ENCODE assay signal across 16 mouse cellular contexts in genomic region chr1:153251590-153252206, GRCm38 (mm10).
DNase-seq lines count a peak whose midpoint lies in the region; ATAC-seq and TF ChIP-seq lines count a peak whose summit lies in the region.
"Had no signal": no experiment of that assay in that cellular context is flagged by ENCODE, and none has a peak within 500 bp of the region (broad histone marks: within the 10 kb centered on the region; RNA-seq: fewer than 3 reads in every experiment).

No protein-coding gene starts in this region.

- no peaks in the 10 kb centered on the region for H3K79me2 ChIP-seq in liver, adult 2 months (ENCODE audit: control insufficient read depth, insufficient read depth, low read length)

- no peaks in the 10 kb centered on the region for H3K27me3 ChIP-seq in liver, adult 2 months (ENCODE audit: control insufficient read depth, insufficient read depth, low read length)
- no peaks in the 10 kb centered on the region for H3K27me3 ChIP-seq in liver, embryonic 12.5 days (replicated peaks)
- H3K27me3 ChIP-seq in intestine, embryonic 15.5 days (replicated peaks): no peaks in the 10 kb centered on the region
- no peaks in the 10 kb centered on the region for H3K27me3 ChIP-seq in kidney, embryonic 15.5 days
- H3K27me3 ChIP-seq in small intestine, adult 2 months (ENCODE audit: control insufficient read depth, insufficient read depth, low read length): no peaks in the 10 kb centered on the region
- H3K27me3 ChIP-seq: embryonic facial prominence, embryonic 13.5 days had no signal

- no peak overlapping the region for H3K9ac ChIP-seq in liver, adult 2 months (ENCODE audit: low read depth, low read length)
- no peak overlapping the region for H3K9ac ChIP-seq in liver, embryonic 12.5 days
- no peak overlapping the region for H3K9ac ChIP-seq in intestine, embryonic 15.5 days
- H3K9ac ChIP-seq in kidney, embryonic 15.5 days: no peak overlapping the region
- H3K9ac ChIP-seq: embryonic facial prominence, embryonic 13.5 days had no signal

- H3K27ac ChIP-seq in liver, adult 2 months (replicated peaks; ENCODE audit: insufficient read depth, low read depth, low read length): no peak overlapping the region
- H3K27ac ChIP-seq in liver, embryonic 12.5 days: no peak overlapping the region
- peak overlapping the region; percentile 71 for H3K27ac ChIP-seq in intestine, embryonic 15.5 days
- H3K27ac ChIP-seq in kidney, embryonic 15.5 days: peak overlapping the region; percentile 70
- H3K27ac ChIP-seq in small intestine, adult 2 months (ENCODE audit: insufficient read depth, low read depth, low read length): peak overlapping the region; percentile 65
- H3K27ac ChIP-seq: embryonic facial prominence, embryonic 13.5 days; limb, embryonic 10.5 days; macrophage had no signal

- no peak for ATAC-seq in liver, embryonic 12.5 days
- peak; percentile 80 for ATAC-seq in intestine, embryonic 15.5 days
- peak; percentile 63 for ATAC-seq in kidney, embryonic 15.5 days (replicated peaks; ENCODE audit: low FRiP score)
- ATAC-seq: inflammation-experienced regulatory T-cells, adult 6 months had no signal

- H3K4me3 ChIP-seq in liver, adult 2 months (ENCODE audit: insufficient read depth, low read depth, low read length): no peak overlapping the region
- no peak overlapping the region for H3K4me3 ChIP-seq in liver, embryonic 12.5 days
- no peak overlapping the region for H3K4me3 ChIP-seq in intestine, embryonic 15.5 days (replicated peaks)
- H3K4me3 ChIP-seq in kidney, embryonic 15.5 days (replicated peaks): no peak overlapping the region
- H3K4me3 ChIP-seq in small intestine, adult 2 months (ENCODE audit: low read depth, low read length): 0 out of 2 replicates have a peak overlapping the region, but pooled peaks have one; percentile 3
- H3K4me3 ChIP-seq: embryonic facial prominence, embryonic 13.5 days; limb, embryonic 10.5 days had no signal

- H3K9me3 ChIP-seq in liver, embryonic 12.5 days (replicated peaks): 0 out of 2 replicates have a peak, but pooled peaks cover 3% of the 10 kb centered on the region
- no peaks in the 10 kb centered on the region for H3K9me3 ChIP-seq in intestine, embryonic 15.5 days
- no peaks in the 10 kb centered on the region; the same call in 1 of the 2 replicates for H3K9me3 ChIP-seq in kidney, embryonic 15.5 days (replicated peaks)
- H3K9me3 ChIP-seq: limb, embryonic 10.5 days had no signal

- no peak for TF ChIP-seq POLR2A in liver, adult 2 months (IDR thresholded peaks at IDR 0.05; ENCODE audit: extremely low read depth, insufficient read depth, low read length)
- TF ChIP-seq POLR2A in small intestine, adult 2 months (IDR thresholded peaks at IDR 0.05; ENCODE audit: low read depth, low read length): no peak

- 62% methylated on average over 12 of the region's 12 CpGs for WGBS in liver, adult 2 months
- 84% methylated on average over 12 of the region's 12 CpGs for WGBS in liver, embryonic 12.5 days (ENCODE audit: insufficient replicate concordance)
- WGBS in intestine, embryonic 15.5 days: 61% methylated on average over 12 of the region's 12 CpGs
- 84% methylated on average over 12 of the region's 12 CpGs for WGBS in kidney, embryonic 15.5 days
- 26% methylated on average over 12 of the region's 12 CpGs for WGBS in small intestine, adult 2 months

- H3K4me2 ChIP-seq in liver, embryonic 12.5 days: no peak overlapping the region
- H3K4me2 ChIP-seq in intestine, embryonic 15.5 days (replicated peaks): no peak overlapping the region; the same call in 1 of the 2 replicates
- H3K4me2 ChIP-seq in kidney, embryonic 15.5 days: no peak overlapping the region
- H3K4me2 ChIP-seq: embryonic facial prominence, embryonic 13.5 days had no signal

- peak; percentile 17 for DNase-seq in liver, adult 2 months (ENCODE audit: extremely low read depth, low read depth, low spot score)
- DNase-seq in gastrocnemius, adult 8-10 months (ENCODE audit: low spot score in 2 of 2): no peak
- no peak for DNase-seq in right cerebral cortex, postnatal 4 days
- DNase-seq in thymus, postnatal 14 days: no peak
- DNase-seq: adrenal gland, postnatal 14 days; layer of hippocampus, postnatal 36 days; midbrain, embryonic 14.5 days; thymus, postnatal 25 days had no signal

- H3K36me3 ChIP-seq in liver, adult 2 months (ENCODE audit: control insufficient read depth, insufficient read depth, low read length): peaks cover 18% of the 10 kb centered on the region; the same call in 1 of the 2 replicates
- H3K36me3 ChIP-seq in liver, embryonic 12.5 days: peaks cover 49% of the 10 kb centered on the region
- peaks cover 27% of the 10 kb centered on the region for H3K36me3 ChIP-seq in intestine, embryonic 15.5 days
- peaks cover 84% of the 10 kb centered on the region for H3K36me3 ChIP-seq in kidney, embryonic 15.5 days
- H3K36me3 ChIP-seq in small intestine, adult 2 months (ENCODE audit: control insufficient read depth, insufficient read depth, low read length): peaks cover 14% of the 10 kb centered on the region

- TF ChIP-seq CTCF in liver, adult 2 months (IDR thresholded peaks at IDR 0.05; ENCODE audit: low read depth, low read length): no peak
- no peak for TF ChIP-seq CTCF in small intestine, adult 2 months (IDR thresholded peaks at IDR 0.05; ENCODE audit: extremely low read depth, insufficient read length, insufficient replicate concordance, low read depth, low read length)

- H3K4me1 ChIP-seq in liver, adult 2 months (ENCODE audit: control insufficient read depth, insufficient read depth, low read length): peaks cover 4% of the 10 kb centered on the region; the same call in 1 of the 2 replicates
- H3K4me1 ChIP-seq in liver, embryonic 12.5 days: 0 out of 2 replicates have a peak, but pooled peaks cover 5% of the 10 kb centered on the region
- peaks cover 6% of the 10 kb centered on the region; the same call in 1 of the 2 replicates for H3K4me1 ChIP-seq in intestine, embryonic 15.5 days (replicated peaks)
- H3K4me1 ChIP-seq in kidney, embryonic 15.5 days: 0 out of 2 replicates have a peak, but pooled peaks cover 2% of the 10 kb centered on the region
- H3K4me1 ChIP-seq in small intestine, adult 2 months (ENCODE audit: control insufficient read depth, insufficient read depth, insufficient read length, low read length): peaks cover 8% of the 10 kb centered on the region; the same call in 1 of the 2 replicates
- H3K4me1 ChIP-seq: embryonic facial prominence, embryonic 13.5 days; limb, embryonic 10.5 days had no signal

Comparison
In these comparisons a context has a peak if more than half of its experiments do, and no peak if none do; other contexts are left out.
1. H3K27ac ChIP-seq: peak in intestine, embryonic 15.5 days (single experiment), kidney, embryonic 15.5 days (single experiment) and small intestine, adult 2 months (single experiment); none in liver, adult 2 months (single experiment) and liver, embryonic 12.5 days (single experiment).